Mouse (Mus musculus) MN1 (cell line): ENCODE data around the gene Kat14.
"Not testable (repeated sequence)": the region's sequence is repeated elsewhere in the genome, so short reads cannot be mapped to it uniquely, and the experiment has no call there.

Experiments
- DNase-seq: peaks from one replicate; pipeline ENCODE4 v3.0.0-alpha.2; 2016; ENCODE audit warnings: low spot score

The Kat14 gene

GRCm38 (mm10) chr2:144368400-144369019, at the start of gene Kat14, which contains the start of gene Pet117:
Gene Kat14 (plus strand): TSS chr2:144368983.
Gene Pet117 (plus strand): TSS chr2:144368996.
- DNase-seq: peak; percentile 99

GRCm38 (mm10) chr2:144324218-144324617, 44.6 kb upstream of the Kat14 start:
- peak; percentile 67 for DNase-seq

GRCm38 (mm10) chr2:144329451-144329850, 39.3 kb upstream of the Kat14 start:
- DNase-seq: no peak

GRCm38 (mm10) chr2:144329937-144330336, 38.8 kb upstream of the Kat14 start:
- no peak for DNase-seq

- DNase-seq: no peak
Measured at GRCm38 (mm10) chr2:144330352-144330959, 38.3 kb upstream of the Kat14 start.

- DNase-seq: no peak
Measured at GRCm38 (mm10) chr2:144330960-144331371, 37.8 kb upstream of the Kat14 start.

GRCm38 (mm10) chr2:144331401-144332302, 37.1 kb upstream of the Kat14 start, which contains the start of gene Ovol2:
Gene Ovol2 (minus strand): TSS chr2:144332146.
- no peak for DNase-seq

- no peak for DNase-seq
Measured at GRCm38 (mm10) chr2:144332486-144332885, 36.3 kb upstream of the Kat14 start.

- no peak for DNase-seq
Measured at GRCm38 (mm10) chr2:144333138-144333842, 35.5 kb upstream of the Kat14 start.

GRCm38 (mm10) chr2:144337230-144337629, 31.6 kb upstream of the Kat14 start:
- no peak for DNase-seq

GRCm38 (mm10) chr2:144337701-144338100, 31.1 kb upstream of the Kat14 start:
- no peak for DNase-seq

- DNase-seq: not testable (repeated sequence)
Measured at GRCm38 (mm10) chr2:144338149-144338548, 30.6 kb upstream of the Kat14 start.

- DNase-seq: no peak
Measured at GRCm38 (mm10) chr2:144343158-144343557, 25.6 kb upstream of the Kat14 start.

GRCm38 (mm10) chr2:144348525-144348924, 20.3 kb upstream of the Kat14 start:
- no peak for DNase-seq

GRCm38 (mm10) chr2:144352843-144353242, 15.9 kb upstream of the Kat14 start:
- DNase-seq: no peak

- DNase-seq: no peak
Measured at GRCm38 (mm10) chr2:144369020-144369421, 238 bp downstream of the Kat14 start.

GRCm38 (mm10) chr2:144369511-144369910, 728 bp downstream of the Kat14 start:
- peak; percentile 45 for DNase-seq

GRCm38 (mm10) chr2:144371566-144371965, 2.8 kb downstream of the Kat14 start:
- no peak for DNase-seq

GRCm38 (mm10) chr2:144373063-144373462, 4.3 kb downstream of the Kat14 start:
- DNase-seq: no peak

- no peak for DNase-seq
Measured at GRCm38 (mm10) chr2:144375063-144375703, 6.4 kb downstream of the Kat14 start.

- no peak for DNase-seq
Measured at GRCm38 (mm10) chr2:144381293-144381692, 12.5 kb downstream of the Kat14 start.
